Mouse (Mus musculus): ENCODE measurements at regions not wholly inside any gene's neighbourhood (a gene's known extent, or its start where the extent isn't known, plus 50 kb on each side); places are given as distances from the start of the nearest gene placed in this dataset.

DNA sequence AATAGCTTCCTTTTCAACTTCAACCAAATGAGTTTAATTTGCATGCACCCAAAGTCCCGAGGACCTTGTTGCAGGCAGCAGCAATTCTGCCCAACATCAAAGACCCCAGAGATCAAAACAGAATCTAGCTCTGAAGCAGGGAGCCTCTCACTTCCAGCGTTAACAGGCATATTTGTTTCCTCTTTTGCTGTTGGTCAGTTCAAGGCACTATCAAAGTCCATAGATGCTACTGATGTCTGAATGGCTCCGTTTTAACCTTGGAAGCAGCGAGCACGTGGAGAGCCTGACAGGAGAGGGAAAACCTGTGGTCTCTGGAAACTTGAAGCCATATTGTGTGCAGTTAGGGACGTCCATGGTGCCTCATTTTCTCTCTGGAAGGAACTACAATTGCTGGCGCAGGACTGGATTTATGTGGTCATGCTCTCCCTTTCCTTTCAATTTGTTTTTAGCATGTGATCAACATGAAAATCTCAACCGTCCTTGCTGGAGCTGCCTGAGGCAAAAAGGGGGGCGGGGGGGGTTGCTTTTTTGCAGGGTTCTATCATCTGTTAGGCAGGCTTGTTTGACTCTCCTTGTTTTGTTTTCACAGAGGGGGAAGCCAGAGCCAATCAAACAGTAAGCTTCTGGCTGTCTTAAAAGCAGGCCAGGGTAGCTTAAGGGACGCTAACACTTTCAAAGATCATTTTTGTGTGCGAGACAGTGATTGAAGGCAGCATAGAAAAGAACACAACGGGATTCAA lies 338.4 kb downstream of the Btg1 start:
- no peak for DNase-seq (ENCODE audit: low read depth, low spot score)

DNA sequence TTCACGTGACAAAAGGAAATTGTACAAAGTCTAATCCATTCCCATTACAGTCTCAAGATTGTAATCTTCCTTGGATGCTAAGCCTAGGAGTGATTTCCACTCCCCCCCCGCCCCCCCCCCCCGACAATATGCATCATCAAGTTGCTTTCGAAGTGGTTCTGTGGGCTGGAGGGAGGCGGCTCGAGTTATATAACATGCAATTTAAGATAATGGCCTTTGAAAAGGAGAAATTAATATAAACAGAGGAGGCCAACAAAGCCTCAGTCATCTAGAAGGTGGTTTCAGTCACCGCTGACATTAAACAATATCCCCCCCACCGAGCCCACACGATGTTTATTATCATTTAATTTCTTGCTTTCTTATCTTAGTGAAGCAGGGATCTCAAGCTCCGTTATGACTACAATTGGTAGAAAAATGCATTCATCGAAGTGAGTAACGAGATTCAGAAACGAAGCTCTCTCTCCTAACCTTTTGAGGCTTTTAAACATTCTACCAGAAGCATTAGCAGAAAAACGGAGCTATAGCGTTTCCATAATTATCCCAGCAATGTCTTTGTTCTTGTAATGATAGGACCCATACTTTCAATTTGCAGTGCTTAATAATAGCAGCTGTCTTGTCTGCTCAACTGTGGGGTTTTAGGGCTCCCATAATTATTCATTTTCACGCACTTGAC lies 339.1 kb downstream of the Btg1 start:
- no peak for DNase-seq (ENCODE audit: low read depth, low spot score)

DNA sequence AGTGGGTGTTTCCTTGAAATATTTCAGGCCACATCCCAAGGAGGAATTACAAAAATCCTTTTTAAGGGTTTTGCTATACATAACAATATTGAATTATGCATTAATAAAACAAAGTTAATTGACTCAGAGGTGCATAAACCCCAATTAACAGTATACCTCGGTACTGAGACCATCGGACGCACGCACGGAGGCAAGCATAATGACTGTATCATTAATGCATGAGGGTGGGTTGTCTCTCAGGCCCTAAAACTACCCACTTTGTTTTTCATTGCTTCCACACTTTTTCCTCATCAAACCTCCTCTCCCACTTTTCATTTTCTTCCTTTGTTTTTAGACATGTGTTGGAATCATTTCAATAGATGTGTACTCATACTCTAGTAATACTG lies 339.6 kb downstream of the Btg1 start:
- DNase-seq (ENCODE audit: low read depth, low spot score) = no peak

DNA sequence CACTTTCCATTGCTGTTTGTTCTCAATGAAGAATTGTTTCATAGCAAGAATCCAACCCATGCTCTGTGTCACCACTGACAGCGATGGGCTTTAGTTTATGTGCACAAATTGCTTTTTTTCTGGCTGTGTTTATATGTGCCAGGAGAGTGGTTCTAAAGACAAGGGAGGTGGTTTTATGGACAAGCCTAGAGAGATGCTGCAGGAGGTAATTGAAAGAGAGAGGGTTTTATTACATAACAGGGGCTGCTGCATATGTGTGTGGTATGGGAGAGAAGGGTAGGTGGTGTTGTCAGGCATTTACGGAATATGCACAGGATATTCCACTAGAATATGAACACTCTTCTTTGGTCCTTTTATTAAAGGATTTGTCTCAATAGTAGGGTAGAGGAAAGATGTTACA lies 340.2 kb downstream of the Btg1 start:
- DNase-seq (ENCODE audit: low read depth, low spot score) = no peak

DNA sequence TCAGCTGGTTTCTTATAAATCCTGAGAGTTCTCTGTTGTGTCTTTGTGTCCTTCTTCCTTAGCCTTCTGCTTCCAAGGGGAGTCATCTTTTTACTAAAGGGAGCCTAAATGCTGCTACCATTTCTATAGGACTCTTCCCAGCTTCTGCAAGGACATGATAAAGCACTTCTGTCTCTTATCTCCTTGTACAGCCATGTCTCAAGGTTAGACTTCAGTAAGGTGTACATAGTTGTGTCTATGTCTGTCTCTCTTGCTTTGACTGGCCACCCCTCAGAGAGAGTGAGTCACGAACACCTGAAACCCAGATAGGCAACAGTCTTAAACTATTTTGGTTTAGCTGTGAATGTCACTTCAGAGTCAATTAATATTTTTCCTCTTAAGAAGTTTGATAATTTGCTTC lies 353.0 kb downstream of the Btg1 start:
- DNase-seq (ENCODE audit: low read depth, low spot score) = no peak

DNA sequence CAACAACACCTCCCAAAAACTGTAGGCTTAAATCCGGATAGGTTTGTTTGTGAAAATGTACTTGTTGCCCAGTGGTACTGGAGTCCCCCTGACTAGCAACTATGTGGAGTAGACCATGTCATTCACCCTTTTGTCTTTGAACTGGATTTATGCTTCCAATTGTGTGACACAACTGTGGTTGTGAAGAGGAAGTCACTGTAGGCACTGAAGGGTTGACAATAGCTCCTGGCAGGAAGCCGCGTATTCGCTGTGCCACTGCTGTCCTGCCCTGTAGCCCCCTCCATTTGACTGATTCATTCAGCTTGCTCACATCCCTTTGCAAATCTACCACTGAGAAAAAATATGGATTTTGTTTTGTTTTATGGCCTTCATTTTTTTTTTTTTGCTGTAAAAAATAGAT lies 353.9 kb downstream of the Btg1 start:
- no peak for DNase-seq (ENCODE audit: low read depth, low spot score)

DNA sequence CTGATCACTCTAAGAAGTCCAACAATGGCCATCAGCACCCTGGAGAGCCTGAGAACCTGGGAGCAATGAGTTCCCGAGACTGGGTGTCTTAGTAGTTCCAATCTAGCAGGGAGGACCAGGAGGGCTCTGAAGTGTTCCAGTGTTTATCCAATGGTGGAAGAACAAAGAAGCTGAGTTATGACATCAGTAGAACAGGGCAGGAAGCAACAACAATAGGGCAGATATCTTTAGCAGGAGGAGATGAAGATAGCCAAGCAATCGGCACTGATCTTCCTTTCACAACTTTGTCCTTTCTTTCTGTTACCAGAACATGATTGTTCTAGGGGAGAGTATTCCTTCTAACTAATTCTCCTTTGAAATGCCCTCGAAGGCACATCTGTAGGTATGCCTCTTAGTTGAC lies 355.0 kb downstream of the Btg1 start:
- DNase-seq (ENCODE audit: low read depth, low spot score) = no peak

DNA sequence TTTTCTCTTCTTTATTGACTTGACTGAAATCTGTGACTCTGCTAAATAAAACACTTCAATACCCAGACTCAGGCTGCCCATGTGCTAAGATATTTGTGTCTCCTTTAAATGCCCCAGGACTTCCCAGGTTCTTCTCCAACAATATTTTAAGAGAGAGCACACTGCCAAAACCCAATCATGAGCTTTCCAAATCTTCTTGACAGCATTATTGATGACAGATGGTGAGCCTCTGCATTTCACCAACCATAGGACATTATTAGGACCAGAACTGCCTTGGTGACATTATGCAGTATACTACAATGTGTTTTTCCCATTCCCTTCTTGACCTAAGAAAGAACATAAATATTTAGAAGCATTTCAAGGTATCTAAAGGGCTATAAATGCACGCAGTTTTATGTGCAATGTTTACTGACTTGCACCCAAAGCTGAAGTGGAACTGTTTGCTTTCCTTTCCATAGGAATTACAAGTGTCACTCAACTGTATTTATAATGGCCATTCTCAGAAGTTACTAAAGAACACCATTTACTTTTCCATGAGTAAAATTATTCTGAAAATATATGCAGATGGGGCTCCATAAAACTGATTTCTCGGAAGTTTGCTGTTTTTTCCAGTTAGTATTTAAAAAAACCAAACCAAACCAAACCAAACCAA lies 357.6 kb downstream of the Btg1 start:
- no peak for DNase-seq (ENCODE audit: low read depth, low spot score)

DNA sequence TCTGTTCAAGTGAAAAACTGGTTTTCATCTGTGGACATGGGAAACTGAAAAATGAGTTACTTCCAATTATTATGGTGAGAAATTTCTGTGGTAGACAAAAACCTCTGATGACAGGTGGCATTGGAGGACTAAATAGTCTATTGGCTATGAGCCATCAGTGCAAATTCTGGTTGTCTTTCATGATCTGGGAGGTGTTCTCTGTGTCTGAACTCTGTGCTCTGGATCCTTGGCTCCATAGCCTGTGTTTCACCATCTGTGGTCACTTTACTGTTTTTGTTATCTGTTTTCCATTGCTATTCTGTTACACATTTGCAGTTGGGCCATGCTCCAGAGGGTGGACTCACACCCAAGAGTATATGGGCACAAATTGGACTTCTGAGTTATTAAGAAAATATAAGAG lies 359.9 kb downstream of the Btg1 start:
- no peak for DNase-seq (ENCODE audit: low read depth, low spot score)

DNA sequence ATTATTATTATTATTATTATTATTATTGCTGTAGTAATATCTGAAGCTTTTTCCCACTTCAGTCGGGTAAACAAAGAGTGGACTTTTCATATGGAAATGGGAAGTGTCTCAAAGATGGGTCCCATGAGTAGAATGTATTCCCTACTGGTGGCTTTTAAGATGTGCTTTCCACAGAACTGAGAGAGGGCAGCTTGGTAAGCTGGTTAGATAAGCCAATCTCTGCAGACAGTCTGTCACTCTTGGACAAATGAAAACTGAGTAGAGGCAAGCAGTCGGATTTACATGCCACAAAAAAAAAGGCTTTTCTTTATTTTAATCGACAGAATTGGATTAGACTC lies 363.7 kb downstream of the Btg1 start:
- no peak for DNase-seq (ENCODE audit: low read depth, low spot score)

DNA sequence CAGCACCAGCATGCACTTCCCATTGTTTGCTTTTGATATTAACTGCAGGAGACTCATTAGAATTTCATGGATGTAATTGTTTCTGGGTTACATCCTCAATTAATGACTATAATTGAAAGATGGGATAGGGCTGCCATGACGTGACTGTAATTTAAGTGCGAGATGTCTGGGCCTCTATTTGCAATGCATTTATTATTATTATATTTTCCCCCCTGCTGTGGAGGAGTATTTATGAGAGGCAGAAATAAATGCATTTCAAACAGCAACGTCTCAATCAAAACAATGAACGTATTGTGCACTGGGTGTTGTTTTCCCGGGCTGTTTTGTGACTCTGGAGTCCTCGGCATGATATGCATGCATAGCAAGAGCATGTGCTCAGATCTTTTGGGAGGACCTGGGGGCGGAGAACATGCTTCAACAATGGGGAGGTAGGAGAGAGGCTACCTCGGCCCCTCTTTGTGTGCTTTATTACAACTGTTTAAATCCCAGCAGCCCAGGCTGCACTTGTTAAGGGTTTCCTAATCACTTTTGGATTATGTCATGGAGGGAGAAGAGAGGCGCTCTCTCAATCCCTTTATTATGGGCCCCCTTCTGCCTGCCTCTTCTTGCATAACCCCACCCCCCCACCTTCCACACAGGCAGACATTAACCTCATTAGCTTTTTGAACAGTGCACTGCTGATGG lies 364.2 kb downstream of the Btg1 start:
- DNase-seq (ENCODE audit: low read depth, low spot score) = no peak

DNA sequence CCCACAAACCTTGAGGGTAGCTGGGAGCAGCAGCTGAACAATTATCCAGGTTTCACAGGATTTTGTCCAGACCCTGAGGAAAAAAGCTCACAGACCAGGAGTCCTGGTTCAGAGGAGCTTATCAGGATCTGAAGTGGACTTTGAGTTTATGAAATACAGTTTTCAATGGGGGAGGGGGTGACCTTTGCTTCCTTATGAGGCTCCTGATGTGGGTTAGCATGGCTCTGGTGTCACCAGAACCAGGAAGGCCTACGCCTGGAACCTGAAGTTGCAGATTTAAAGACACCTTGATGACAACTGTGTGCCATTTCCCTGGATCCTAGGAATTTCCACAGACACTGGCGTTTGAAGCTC lies 364.7 kb downstream of the Btg1 start:
- no peak for DNase-seq (ENCODE audit: low read depth, low spot score)

DNA sequence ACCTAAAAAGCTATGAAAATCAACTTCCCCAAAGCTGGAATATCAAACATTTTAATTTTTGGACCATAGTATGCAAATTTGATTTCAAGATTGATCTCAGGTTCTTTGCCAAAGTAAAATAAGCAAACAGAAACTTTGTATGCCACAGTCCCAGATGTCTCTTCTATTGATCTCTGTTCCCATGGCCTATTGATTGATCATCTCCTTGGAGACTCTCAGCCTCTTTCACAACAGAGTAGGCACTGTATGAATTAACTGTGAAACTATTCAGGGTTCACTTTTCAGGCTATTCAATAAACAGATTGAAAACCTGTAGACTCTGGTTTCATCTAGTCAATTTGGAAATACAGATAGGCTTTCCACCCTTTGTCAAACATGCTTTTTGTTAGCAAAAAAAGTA lies 384.1 kb downstream of the Btg1 start:
- no peak for DNase-seq (ENCODE audit: low read depth, low spot score)

DNA sequence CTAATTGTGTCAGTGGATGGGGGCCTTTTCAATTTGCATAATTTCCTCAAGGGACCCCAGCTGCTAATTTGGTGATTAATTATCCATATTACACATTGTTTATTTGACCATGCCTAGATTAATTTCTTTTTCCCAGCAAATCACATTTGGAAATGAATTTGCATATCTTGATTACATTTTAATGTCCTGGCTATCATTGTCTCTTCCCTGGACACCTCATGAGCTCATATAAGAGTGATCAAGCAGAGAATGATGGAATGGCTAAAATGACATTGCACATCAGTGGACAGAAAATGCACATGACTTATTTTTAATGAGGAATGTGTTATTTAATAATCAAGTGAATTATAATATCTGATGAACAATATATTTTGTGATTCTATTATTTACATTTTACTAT lies 392.1 kb downstream of the Btg1 start:
- DNase-seq (ENCODE audit: low read depth, low spot score) = no peak

DNA sequence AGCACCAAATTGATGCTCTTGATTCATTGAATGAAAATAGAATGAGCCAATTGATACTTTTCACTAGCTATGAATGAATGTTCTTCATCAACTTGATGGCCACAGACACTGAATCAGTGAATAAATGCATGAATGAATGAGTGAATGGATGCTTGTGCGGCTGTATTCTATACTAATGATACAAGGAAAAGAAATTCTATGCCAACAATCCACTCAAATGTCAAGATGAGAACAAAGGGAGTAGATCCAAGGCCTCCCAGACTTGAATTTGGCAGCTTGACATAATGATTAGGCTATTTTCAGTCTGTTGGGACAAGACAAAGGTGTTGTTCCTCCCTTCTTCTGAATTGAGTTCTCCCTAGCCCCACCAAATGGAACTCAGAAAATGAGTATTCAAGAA lies 393.1 kb downstream of the Btg1 start:
- no peak for DNase-seq (ENCODE audit: low read depth, low spot score)

DNA sequence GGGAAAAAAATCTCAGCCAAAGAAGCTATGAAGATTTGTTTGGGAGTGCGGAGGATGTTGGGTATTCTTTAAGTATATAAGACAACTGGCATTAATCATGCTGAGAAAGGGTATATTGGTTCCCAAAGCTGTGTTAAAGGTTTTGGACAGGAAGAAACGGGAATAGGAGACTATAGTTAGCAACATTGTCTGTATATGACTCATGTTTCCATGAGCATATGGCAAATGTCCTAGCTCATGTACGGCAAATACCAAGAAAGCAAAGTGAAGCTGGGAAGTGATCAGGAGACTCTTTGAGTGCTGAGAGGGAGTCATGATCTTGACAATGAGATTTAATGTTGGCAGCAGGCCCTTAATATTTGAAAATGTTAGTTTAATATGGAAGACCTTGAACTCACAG lies 401.8 kb downstream of the Btg1 start:
- DNase-seq (ENCODE audit: low read depth, low spot score) = no peak

DNA sequence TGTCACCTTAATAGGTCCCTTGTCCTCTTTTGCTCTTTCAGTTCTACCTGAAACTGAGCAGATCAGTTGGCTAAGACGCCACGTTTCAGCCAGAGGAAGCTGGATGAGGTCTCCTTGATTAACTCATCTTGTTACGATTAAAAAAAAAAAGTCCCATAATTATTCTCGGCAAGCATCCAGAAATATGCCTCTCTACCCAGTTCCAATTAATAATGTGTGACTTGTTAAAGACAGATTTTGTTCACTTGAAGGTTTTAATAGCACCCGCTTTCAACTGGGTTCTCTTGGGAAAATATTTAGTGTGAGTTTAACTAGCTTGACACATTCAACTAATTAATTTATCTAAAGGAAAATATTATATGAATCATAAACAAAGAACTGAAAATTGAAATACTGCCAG lies 412.0 kb downstream of the Btg1 start:
- DNase-seq (ENCODE audit: low read depth, low spot score) = no peak

DNA sequence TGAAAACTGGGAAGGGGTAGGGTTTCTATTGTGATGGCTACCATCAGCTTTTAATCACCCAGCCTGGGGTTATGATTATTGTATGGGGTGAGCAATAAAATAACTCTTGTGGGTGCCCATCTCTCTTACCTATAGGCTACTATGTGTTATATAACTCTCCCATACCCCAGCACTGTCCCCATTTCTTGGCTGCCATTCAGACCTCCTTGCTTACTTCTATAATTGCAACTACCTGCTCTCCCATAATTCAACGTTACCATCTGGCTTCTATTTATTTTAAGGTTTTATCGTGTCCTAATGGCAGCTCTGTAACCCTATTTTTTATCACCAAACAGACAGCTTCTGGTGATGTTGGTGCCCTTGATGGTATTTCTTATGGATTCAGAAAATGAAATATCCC lies 414.2 kb downstream of the Btg1 start:
- no peak for DNase-seq (ENCODE audit: low read depth, low spot score)

DNA sequence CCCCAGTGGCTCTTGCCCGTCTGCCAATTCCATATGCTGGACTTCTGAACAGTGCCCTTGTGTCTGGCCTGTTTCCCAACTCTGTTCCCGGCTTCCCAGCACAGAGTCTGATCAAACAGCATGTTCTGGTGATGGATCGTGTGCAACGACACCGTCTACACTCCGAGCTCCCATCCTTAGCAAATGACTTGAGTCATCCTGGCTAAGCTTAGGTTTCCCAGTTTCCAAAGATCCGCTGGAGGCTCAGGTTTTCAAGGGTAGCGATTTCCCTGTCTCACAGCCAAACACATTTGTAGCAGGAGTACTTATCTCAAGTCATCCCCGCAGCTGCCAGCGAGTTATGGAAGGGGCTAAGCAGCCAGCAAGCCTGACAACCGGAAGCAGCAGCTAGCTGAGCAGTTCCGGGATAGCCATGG lies 418.6 kb downstream of the Btg1 start:
- no peak for DNase-seq (ENCODE audit: low read depth, low spot score)

DNA sequence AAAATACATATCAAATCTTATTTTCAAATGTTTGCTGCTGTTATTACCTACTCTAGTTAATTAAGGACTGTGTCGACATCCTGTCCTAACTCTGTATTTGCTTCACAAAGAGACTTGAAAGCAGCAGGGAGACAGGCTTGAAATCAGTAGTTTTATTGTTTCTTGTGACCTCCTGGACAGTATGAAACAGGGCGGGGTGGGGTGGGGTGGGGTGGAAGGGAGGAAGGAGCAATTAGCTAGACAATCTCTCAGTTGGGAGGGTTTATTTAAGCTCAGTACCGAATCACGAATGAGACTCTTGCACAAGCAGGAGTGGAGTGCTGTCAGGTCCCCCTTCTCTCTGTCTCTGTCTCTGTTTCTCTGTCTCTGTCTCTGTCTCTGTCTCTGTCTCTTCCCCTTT lies 421.2 kb downstream of the Btg1 start:
- no peak for DNase-seq (ENCODE audit: low read depth, low spot score)

DNA sequence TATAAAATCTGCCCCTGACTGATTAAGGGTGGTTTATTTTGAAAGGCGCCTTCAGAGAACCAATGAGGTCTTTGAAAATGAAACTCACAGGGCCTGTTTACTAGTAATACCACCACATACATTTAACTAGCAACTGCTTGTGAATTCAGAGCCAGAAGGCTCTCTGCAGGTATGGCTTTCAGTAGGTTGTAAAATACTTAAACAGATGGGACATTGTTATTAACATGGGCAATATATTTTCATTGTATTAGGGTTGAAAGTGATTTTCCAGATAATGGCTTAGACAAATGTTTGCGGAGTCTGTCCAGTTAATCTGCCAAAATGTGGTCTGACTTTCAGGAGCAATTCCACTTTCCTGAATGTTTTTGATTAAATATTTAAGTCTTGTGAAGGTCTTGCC lies 430.8 kb downstream of the Btg1 start:
- no peak for DNase-seq (ENCODE audit: low read depth, low spot score)

DNA sequence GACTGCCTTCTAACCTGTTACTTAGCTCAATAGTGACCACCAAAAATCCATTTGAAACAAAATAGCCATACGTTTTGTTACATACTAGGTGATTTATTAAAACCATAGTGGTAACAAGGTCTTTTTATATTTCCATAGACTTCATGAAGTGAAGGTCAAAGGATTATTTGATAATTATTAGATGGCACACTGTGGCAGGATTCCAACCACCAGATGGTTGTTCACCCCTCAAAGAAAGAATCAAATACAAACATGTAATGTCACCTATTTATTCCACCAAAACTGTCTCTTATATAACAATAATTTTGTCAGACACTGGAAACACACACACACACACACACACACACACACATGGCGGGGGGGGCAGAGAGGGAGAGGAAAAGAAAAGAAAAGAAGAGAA lies 431.2 kb downstream of the Btg1 start:
- no peak for DNase-seq (ENCODE audit: low read depth, low spot score)

DNA sequence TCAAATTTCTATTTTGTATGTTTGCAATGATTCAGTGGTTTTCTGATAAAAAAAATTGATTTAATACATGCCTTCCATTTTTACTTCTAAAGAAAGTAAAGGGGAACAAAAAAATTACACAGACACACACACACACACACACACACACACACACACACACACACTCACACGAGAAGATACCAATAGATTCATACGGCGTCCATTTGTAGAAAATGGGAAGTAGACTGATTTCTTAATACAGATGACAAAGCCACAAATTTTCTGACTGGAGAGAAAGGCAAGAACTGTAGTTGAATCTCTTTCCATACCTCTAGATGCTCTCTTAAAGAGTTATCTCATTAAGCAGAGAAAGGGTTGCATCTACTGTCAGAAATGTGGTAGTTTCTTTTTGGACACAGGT lies 424.9 kb upstream of the Dcn start:
- no peak for DNase-seq (ENCODE audit: low read depth, low spot score)
